Mouse (Mus musculus): ENCODE data around the gene Mettl7a3.

DNA sequence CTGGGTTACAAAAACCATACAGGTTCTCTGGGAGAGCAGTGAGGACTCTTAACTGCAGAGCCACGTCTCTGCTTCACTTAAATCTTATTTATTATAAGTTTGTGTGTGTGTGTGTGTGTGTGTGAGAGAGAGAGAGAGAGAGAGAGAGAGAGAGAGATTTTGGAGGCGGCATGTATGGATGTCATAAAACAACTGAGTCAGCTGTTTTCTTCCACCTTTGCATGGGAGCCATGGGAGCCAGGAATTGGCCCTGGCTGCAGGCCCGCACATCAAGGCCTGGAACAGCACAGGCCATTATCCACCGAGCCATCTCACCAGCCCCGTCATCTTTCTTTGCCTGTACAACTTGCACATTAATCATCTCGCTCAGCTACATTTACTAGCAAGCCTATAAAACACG is 32.4 kb downstream of the Mettl7a3 start:
- TF ChIP-seq POLR2A (IDR thresholded peaks at IDR 0.05; ENCODE audit: control insufficient read depth, low read depth, low read length) = no peak
- TF ChIP-seq CTCF (IDR thresholded peaks at IDR 0.05; ENCODE audit: control insufficient read depth, insufficient read depth, insufficient replicate concordance, low read depth, low read length) = no peak
